Mouse (Mus musculus) embryo, embryonic 11.5 days (tissue): ENCODE data around the gene Fbxl14.
A peak's percentile ranks its signal among the peaks of the same experiment; 100 is the strongest.
"Not testable (repeated sequence)": the region's sequence is repeated elsewhere in the genome, so short reads cannot be mapped to it uniquely, and the experiment has no call there.

Source experiments
- DNase-seq: peaks from one replicate; pipeline ENCODE4 v3.0.0-alpha.2; 2012; ENCODE audit warnings: low read depth, low spot score

The Fbxl14 gene

GRCm38 (mm10) chr6:119479343-119479875 lies at the start of gene Fbxl14:
Fbxl14 (plus strand) TSS chr6:119479668.
- DNase-seq = no peak

DNA sequence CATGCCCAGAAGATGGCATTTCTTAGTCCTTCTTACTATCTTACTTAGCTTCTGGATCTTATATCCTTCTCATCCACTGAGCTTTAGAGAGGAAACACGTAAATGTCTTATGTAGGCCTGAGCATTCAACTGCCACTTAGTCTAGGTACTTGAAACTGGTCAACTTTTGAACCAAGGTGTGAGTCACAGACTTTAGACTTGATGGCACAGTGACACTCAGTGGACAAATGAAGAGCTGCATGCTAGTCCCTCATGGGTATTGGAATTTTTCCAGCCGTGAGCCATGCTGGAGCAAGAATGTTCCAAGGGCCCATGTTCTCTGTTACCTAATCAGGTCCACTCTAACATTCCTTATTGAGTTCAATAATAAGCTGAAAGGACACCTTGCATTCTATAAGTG lies 49.0 kb upstream of the Fbxl14 start:
- DNase-seq = no peak

DNA sequence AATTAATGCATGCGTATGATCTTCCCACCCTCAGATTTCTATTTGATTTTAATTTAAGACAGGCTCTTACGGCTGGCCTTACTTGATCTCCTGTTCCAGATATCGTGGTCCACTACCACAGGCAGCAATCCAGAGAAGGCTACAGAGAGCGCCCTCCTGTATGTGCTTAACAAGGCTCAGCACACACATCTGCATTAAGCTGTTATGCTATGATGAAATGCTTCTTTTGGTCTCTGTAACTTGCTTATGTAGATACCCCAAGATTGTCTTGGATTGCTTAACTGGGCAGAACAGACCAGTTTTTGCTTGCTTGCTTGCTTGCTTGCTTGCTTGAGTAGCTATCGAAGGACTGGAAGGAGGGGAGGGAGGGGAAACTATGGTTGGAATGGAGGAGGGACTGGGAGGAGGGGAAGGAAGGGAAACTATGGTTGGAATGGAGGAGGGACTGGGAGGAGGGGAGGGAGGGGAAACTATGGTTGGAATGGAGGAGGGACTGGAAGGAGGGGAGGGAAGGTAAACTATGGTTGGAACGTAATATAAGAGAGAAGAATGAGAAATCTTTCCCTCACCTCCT lies 47.6 kb upstream of the Fbxl14 start:
- DNase-seq = no peak

DNA sequence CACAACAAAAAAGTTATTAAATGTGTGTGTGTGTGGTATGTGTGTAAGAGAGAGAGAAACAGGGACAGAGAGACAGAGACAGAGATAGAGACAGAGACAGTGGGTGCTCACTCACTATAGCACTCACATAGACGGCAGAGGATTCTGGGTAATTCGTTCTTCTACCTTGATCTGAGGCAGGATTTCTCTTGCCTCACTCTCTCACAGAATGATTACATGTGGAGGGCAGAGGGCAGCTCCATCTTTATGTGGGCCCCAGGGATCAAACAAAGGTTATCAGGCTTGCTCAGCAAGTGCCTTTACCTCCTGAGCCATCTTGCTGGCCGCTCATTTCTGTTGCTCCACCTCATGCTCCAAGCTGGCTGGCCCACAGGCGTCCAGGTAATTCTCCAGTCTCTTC lies 45.1 kb upstream of the Fbxl14 start:
- DNase-seq = no peak

DNA sequence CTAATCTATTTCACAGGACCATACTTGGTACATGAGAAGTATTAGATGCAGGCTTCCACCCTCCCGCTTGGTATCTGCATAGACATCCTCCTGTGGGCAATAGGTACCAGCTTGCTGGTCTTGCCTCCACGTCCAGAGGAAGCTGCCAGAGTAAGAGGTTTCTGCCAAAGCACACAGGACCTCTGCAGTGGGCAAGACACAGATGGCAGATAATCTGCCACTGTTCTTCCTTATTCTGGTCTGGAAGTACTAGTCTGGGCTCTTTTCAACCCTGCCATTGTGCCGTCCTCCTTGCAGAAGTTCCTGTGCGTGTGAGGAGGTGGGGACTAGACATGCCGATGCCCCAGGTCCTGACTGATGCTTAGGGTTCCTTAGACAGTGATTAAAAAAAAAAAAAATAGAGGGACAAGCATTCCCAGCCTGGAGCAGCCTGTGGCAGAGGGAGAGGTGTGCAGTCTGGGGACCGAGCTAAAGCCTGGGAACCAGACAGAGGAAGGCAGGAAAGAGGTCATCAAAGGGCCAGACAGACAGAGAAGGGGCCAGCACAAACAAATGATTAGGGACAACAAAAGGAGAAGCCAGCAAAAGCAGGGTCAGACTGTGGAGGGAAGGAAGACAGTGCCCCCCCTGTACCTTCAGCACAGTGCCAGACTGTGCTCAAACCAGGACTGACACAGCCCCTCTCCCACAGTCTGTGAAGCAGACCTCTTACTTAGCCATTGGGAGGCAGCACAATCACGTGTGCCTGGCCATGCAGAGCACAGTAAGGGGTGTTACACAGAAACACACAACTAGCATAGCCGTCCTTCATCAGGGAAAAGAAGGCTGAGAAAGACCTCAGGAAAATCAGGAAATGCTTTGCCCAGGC lies 41.3 kb upstream of the Fbxl14 start:
- DNase-seq = no peak

DNA sequence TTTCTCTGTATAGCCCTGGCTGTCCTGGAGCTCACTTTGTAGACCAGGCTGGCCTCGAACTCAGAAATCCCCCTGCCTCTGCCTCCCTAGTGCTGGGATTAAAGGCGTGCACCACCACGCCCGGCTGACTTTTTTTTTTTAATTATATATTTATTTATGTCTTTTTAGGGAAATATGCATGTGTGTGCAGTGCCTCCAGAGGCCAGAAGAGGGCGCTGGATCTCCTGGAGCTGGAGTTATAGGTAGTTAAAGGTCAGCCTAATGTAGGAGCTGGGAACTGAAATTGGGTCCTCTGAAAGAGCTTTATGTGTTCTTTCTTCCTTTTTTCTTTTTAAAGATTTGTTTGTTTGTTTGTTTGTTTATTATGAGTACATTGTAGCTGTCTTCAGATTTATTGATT lies 36.7 kb upstream of the Fbxl14 start:
- not testable (repeated sequence) for DNase-seq

- peak; percentile 79 for DNase-seq
Observed at GRCm38 (mm10) chr6:119443742-119444645, 35.5 kb upstream of the Fbxl14 start.

- no peak for DNase-seq
Observed at GRCm38 (mm10) chr6:119445671-119446607, 33.5 kb upstream of the Fbxl14 start.

- no peak for DNase-seq
Observed at GRCm38 (mm10) chr6:119448321-119449059, 31.0 kb upstream of the Fbxl14 start.

- peak; percentile 41 for DNase-seq
Observed at GRCm38 (mm10) chr6:119449060-119449499, 30.4 kb upstream of the Fbxl14 start.

DNA sequence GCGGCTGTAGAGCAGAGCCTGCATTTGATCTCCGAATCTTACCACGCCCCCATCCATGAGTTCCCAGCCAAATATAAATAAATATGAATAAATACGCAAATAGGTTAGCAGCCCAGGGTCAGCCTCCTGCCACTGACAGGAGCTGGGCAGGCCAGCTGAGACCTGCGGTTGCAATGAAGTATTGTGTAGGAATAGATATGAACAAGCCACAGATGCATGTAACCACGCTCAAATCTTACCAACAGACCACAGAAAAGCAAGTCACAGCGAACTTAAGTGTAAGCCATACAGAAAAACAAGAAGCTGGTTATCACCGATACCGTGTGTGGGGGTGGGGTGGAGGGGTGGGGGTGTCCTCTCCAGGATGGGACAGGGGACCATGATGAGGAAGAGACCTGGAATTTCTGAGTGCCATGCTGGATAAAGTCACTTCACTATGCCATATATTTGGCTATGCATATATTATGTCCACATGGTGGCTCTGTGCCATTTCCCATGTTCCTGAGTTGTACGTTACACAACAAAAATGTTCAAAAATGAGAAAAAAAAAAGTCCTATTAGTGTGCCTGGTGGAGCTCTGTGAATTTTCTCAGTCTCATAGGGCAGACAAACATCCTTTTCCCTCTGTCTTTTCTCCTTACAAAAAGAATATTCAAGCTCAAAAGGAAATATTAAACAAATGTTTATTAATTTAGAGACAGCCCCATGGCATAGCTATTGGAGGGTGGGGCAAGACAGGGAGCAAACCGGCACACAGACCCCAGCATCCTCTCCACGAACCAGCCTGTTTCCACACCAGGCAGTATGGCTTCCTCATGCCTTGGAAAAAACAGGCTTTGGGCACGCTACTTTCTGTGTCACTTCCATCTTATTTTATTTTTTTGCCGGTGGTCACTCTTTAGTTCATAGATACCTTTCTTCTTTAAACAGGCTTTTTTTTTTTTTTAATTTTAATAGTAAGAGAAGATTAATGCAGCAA lies 28.2 kb upstream of the Fbxl14 start:
- DNase-seq = no peak

DNA sequence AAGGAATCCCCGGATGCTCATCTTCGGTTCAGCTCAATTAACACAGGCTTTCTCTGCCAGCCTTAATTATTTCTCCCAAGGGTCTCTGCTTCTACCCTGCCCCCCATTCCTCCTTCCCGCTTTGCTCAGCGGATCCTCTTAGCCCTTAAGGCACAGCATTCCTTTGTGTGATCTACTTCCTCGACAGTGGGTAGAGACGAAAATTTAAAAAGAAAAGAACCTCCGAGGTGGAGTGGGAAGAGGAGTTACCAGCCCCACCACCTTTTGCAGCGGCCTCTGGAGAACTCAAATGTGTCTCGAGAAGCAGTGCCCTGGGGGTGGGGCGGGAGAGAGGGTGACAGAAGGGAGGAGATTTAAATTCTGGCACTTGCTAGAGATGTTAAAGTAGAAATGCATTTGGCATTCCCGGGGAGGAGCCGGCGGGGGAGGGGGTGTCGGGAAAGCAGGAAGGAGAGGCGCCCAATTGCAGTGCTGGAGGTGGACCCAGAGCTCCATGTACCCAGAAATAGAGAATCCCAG lies 27.4 kb upstream of the Fbxl14 start:
- DNase-seq = peak; percentile 39

GRCm38 (mm10) chr6:119458166-119458565 lies 21.3 kb upstream of the Fbxl14 start:
- DNase-seq = no peak

- no peak for DNase-seq
Observed at GRCm38 (mm10) chr6:119459041-119459440, 20.4 kb upstream of the Fbxl14 start.

- no peak for DNase-seq
Observed at GRCm38 (mm10) chr6:119460391-119460790, 19.1 kb upstream of the Fbxl14 start.

GRCm38 (mm10) chr6:119466161-119466560 lies 13.3 kb upstream of the Fbxl14 start:
- DNase-seq = no peak

DNA sequence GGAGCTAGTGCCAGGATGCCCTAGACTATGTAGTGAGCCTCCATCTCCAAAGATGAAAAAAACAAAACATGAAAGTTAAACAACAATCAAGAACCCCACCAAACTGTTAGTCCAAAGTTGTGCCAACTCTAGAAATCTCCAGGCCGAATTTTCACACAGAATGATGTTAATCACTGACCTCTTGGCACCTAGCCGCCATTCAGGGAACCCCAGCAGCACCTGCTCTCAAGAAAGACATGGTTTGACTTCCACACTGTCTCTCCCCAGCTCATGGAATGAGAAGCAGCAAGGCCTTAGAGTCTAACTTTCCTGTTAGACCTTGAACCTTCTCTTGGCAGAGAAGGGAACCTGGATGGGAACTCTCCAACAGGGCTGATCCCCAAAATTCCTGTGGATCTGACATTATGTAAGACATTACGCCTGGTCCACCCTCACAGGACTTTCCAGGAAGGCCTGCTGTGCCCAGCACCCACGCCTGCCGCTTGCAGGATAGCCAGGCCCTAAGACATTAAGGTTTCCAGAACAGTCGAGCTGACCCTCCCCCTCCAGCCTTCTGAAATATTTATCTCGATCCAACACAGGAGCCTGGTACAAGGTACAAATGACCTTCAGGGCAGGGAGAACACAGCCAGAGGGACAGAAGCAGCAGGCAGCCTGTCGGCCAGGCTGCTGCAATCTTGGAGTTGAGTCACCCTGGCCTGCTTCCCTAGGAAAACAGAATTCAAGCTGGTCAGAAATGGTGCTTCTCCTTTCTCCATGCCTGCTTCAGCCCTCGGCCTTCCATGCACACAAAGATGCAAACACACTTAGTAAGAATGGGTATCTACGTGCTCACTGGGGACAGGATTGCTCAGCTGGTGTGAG lies 12.3 kb upstream of the Fbxl14 start:
- DNase-seq = no peak

DNA sequence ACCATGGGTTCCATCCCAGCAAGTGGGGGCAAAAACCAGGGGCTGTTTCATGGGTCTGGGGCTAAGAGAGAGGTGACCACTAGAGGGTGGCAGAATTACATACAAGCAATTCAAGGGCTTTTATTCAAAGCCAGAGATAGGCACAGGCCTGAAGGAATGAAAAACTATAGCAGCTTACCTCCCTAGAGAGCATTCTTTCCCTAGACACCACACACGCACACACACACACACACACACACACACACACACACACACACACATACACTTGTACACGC lies 11.7 kb upstream of the Fbxl14 start:
- DNase-seq = no peak
